Mouse (Mus musculus) macrophage (primary cell): ENCODE measurements around the gene Foxp1. TPM values are rescaled to one million over a fixed set of nuclear protein-coding genes. Genes with fewer than 3 reads are reported as not detected.
A peak's percentile ranks its signal among the peaks of the same experiment; 100 is the strongest.

ENCODE experiments used
- H3K27ac ChIP-seq: fragments of 350-480 bp; formaldehyde crosslinking; 2 replicates; pipeline ENCODE4 v1.9.0; 2021
- H3K36me3 ChIP-seq: fragments of 350-480 bp; formaldehyde crosslinking; 2 replicates; pipeline ENCODE4 v1.9.0; 2021; ENCODE audit errors: inconsistent target
- H3K4me3 ChIP-seq: fragments of 350-480 bp; formaldehyde crosslinking; 2 replicates; pipeline ENCODE4 v1.9.0; 2021; ENCODE audit errors: inconsistent target
- H3K79me2 ChIP-seq: fragments of 350-480 bp; formaldehyde crosslinking; 2 replicates; pipeline ENCODE4 v1.9.0; 2021; ENCODE audit errors: inconsistent target
- WGBS: methylation state at CpG from one replicate; pipeline ENCODE4 v1.1.7; 2026; ENCODE audit warnings: inconsistent platforms; ENCODE audit not compliant: missing documents; 5-methylcytosine and 5-hydroxymethylcytosine counted together
- polyA plus RNA-seq: library from polyadenylated mRNA; stranded (reverse); fragments of 250-400 nt; gene quantifications from 3 replicates; pipeline ENCODE4 v1.2.4, GENCODE M21; 2018; ENCODE audit warnings: inconsistent platforms

The Foxp1 gene
- polyA plus RNA-seq, 1 experiment from 2014 or later, result 38.9 TPM

DNA sequence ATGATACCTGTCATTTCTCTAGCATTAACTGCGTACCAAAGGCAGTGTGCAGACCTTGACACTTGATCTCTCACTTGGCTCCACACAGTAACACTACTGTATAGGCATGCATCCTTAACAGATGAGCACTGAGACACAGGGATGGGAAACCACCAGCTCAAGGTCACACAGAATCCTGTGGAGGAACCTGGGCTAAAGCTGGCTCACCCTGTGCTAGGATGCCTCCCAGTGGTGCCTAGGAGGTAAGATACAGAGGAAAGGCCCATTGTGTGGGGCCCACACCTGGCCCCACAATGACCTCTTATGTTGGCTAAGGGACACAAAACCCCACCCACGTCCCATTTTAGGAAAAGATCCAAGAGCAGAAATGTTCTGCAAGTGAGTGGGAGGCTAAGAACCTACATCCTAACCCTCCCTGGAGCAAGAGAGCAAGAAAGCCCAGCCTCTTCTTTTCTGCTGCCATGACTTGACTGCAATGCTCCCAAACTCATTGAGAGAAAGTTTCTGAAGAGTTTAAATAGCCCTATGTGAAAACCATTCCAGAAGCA, 69.8 kb downstream of the Foxp1 start:
- Histone ChIP-seq H3K36me3 (no peaks in the 10 kb centered on the region), H3K79me2 (no peaks in the 10 kb centered on the region), H3K4me3 (no peak overlapping the region), H3K27ac (no peak overlapping the region)
- WGBS, result 69% methylated on average over 2 of the region's 2 CpGs

DNA sequence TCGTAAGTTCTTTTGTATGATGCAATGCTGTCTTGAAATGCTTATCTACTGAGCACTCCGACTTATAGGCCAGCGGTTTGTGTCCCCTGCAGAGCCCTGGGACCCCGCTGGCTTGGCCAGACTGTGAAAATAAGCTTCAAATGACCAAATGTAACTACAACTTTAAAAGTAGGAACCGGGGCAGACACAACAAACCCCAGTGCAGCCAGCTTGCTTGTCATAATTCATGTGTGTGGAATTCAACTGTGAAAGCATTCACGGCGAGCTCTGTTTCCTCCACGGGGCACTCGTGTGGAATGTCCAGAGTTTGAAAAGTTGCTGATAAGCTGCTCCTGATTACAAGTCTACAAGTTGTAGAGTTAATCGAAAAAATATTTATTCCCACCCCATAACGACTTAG, 71.0 kb downstream of the Foxp1 start:
- H3K4me3 ChIP-seq, result no peak overlapping the region
- 53% methylated on average over 11 of the region's 11 CpGs for WGBS
- no peak overlapping the region for H3K27ac ChIP-seq
- no peaks in the 10 kb centered on the region for H3K79me2 ChIP-seq
- H3K36me3 ChIP-seq, result no peaks in the 10 kb centered on the region

DNA sequence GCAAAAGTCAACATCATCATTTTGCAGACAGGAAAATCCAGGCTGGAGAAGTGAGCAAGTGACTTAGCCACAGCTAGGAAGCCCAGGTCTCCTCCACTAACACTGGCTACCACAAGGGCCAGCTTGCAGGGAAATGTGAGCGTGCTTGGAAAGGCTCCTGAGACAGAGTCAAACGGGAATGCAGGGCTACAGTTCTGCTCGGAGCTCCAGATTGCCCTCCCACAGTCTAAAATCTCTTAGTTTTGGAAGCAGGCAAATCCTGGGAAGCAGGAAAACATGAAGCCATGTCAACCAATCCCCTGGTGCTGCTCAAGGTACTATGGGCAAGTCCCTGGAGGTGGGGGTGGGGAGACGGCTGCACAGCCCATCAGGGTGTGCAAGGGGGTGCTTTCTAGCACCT, 75.1 kb downstream of the Foxp1 start:
- 93% methylated on average over 4 of the region's 4 CpGs for WGBS
- H3K4me3 ChIP-seq, result no peak overlapping the region
- no peaks in the 10 kb centered on the region for H3K79me2 ChIP-seq
- H3K27ac ChIP-seq, result no peak overlapping the region
- no peaks in the 10 kb centered on the region for H3K36me3 ChIP-seq

DNA sequence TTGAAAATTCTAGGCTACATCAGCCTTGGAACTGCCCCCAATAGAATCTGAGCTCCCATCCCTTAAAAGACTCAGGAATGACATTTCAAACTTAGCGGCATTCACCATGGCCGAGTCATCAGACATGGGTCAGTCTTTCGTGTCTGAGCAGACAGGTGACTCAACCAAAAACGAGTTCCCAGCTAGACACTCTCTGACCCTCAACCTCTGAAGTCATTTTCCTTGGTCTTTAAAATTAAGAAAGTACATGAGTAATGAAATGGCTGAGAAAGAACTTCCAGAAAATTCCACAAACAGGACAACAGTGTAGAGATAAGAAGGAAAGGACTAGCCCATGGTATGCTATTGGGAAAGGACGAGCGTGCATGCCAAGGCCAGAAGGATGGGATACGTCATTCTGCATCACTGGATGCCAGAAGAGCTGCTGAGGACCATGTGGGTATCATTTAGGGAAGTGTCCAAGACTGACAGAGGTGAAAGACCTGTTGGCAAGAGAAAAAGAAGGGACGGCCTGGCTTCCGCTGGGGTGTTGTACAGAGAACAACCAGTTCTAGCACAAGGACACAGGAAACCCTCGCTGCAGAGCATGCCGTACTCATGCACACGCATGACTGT, 75.6 kb downstream of the Foxp1 start:
- no peaks in the 10 kb centered on the region for H3K36me3 ChIP-seq
- no peaks in the 10 kb centered on the region for H3K79me2 ChIP-seq
- WGBS, result 91% methylated on average over 12 of the region's 12 CpGs
- no peak overlapping the region for H3K27ac ChIP-seq
- H3K4me3 ChIP-seq, result no peak overlapping the region

DNA sequence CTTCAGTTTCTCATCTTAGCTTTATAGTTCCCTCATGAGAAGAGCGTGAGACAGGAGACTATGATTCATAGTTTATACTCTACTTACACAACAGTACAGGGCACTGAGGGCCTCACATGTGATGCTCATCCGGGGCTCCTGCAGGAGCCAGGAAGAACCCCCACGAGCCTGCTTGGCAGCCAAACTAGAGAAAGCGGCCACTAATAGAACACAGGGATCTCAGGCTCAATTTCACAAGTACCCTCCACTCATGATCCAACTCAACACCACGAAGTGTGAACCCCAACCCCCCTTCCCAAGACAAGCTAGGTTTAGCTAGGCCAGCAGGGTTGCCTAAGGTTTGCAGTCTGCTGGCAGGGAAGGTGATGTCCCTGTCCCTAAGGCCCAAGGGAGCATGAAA, 79.1 kb downstream of the Foxp1 start:
- Histone ChIP-seq H3K4me3 (no peak overlapping the region), H3K36me3 (no peaks in the 10 kb centered on the region), H3K79me2 (peaks cover 7% of the 10 kb centered on the region; the same call in 1 of the 2 replicates), H3K27ac (peak overlapping the region; percentile 65)
- 34% methylated on average over 5 of the region's 5 CpGs for WGBS

DNA sequence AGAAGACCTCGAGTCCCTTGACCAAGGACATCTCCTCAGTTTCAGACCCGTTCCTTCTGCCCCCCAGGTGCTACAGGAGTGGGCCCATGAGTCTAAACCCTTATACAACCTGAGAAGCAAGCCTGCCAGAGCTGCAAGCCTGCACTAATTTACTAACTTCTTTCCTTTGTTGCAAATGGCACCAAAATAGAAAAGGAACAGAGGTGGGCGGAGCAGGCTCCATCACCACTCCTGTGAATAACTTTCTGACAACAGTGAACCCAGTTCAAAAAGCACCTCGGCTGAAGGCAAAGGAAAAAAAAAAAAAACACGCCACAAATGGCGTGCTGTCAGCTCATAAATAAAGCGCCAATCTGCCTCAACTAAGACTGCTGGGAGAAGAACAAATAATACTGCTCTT, 81.4 kb downstream of the Foxp1 start:
- Histone ChIP-seq H3K36me3 (no peaks in the 10 kb centered on the region), H3K79me2 (peaks cover 7% of the 10 kb centered on the region; the same call in 1 of the 2 replicates), H3K4me3 (no peak overlapping the region), H3K27ac (no peak overlapping the region)
- 71% methylated on average over 7 of the region's 7 CpGs for WGBS

DNA sequence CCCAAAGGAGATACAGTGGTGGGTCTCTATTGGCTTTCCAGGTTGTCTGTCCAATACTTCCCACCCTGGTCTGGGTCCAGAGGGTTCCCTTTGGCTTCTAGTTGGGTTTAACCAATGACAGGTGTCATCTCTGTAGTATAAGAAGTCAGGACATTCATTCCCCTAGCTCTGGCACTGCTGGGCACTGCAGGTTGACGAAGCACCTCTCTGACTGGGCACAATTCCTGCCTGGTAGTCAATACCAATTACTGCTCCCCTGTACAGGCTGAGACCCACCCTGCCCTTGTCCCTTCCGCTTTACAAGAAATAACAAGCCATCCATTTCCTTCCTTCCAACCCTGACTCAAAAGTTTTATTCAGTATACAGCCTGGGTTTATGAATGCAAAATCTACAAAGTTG, 81.9 kb downstream of the Foxp1 start:
- Histone ChIP-seq H3K4me3 (no peak overlapping the region), H3K36me3 (no peaks in the 10 kb centered on the region), H3K79me2 (peaks cover 7% of the 10 kb centered on the region; the same call in 1 of the 2 replicates), H3K27ac (peak overlapping the region; percentile 92)
- WGBS, result 77% methylated on average over 2 of the region's 2 CpGs

DNA sequence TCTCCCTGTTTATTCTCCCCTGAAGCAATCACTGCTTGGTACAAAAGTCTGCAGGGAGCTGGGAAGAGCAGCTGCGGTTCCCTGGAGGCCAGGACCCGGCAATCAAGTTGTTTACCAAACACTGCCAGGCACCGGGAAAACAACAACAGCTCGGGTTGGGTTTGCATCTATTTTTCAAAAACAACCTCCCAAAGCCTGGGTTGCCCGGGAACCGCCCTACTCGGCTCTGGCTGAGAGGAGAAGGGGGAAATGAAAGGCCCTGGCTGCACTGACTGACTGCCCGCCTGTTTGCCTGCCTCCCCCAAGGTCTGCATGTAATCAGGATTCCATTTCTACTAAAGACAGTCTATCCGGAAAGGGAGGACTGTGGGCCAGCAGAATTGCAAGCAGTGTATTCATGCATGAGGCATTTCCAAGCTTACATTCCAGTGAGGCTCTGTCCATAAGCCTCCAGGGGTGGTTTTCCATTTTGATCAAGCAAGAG, 82.6 kb downstream of the Foxp1 start:
- Histone ChIP-seq H3K27ac (peak overlapping the region; percentile 92), H3K79me2 (peaks cover 7% of the 10 kb centered on the region; the same call in 1 of the 2 replicates), H3K36me3 (no peaks in the 10 kb centered on the region), H3K4me3 (no peak overlapping the region)
- 28% methylated on average over 9 of the region's 9 CpGs for WGBS

DNA sequence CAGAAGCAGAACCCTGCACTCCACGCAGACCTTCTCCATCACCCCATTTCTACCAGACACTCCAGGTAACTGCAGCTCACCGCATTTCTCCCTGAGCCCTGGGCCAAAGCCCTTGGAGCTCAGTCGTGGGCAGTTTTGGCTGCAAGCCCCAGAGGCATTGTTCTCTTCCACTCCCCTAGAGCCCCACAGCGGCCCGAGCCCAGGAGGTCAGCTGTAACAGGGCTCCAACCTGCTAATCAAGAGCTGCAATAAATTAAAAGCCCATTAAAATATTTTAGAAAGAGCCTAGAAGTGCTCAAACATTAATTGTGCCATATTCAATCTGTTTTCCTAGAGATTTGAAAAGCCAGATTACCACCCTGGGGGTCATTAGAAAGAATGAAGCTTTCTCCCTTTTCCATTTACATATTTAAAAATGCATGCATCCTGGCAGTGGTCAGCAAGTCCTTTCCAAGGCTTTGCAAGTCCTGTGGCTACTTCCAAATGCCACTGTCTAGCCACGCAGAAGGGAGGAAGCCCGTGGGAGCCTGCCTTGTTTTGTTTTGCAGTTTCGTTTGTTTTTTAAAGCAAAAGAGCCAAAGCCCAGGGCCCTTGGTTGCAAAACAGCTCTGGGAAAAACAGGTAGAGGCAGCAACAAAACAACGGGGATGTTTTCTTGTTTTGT, 83.2 kb downstream of the Foxp1 start:
- Histone ChIP-seq H3K79me2 (peaks cover 7% of the 10 kb centered on the region; the same call in 1 of the 2 replicates), H3K36me3 (no peaks in the 10 kb centered on the region), H3K27ac (peak overlapping the region; percentile 92), H3K4me3 (no peak overlapping the region)
- 62% methylated on average over 9 of the region's 9 CpGs for WGBS

DNA sequence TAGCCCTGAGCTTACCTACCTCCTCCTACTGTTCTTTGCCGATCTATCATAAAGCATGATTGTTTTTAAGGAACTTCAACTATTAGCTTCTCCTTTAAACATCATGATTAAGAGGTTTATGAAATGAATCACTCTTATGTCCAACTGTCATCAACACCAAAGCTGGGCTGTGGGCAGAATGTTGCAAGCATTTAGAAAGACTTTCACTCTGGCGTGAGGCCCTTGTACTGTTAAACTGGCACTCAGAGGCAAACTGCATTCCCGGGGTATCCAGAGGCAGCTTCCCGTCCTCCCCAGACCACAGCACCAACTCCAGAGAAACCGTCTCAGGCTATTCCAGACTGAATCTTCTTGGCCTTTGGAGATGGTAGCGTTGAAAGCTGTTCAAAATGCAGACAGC, 86.2 kb downstream of the Foxp1 start:
- H3K79me2 ChIP-seq, result peaks cover 22% of the 10 kb centered on the region; the same call in 1 of the 2 replicates
- no peaks in the 10 kb centered on the region for H3K36me3 ChIP-seq
- H3K27ac ChIP-seq, result peak overlapping the region; percentile 92
- H3K4me3 ChIP-seq, result no peak overlapping the region
- 13% methylated on average over 6 of the region's 6 CpGs for WGBS

DNA sequence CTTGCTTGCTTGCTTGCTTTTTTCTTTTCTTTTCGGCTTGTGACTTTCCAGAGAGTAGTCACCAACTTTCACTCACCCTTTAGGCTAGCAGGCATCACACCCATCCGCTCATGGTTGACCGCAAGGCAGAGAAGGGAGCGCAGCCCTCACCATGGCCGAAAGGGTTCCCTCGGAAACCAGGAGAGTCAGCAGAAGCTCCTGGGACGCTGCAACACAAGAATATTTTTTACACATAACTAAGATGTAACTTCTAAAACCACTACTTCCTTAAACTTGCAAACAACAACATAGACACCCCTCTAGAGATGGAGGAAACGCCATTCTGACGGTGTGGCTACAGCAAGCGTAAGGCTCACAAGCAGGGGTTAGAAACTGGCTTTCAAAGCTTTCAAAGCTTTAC, 87.4 kb downstream of the Foxp1 start:
- H3K36me3 ChIP-seq, result no peaks in the 10 kb centered on the region
- no peak overlapping the region for H3K4me3 ChIP-seq
- H3K79me2 ChIP-seq, result peaks cover 22% of the 10 kb centered on the region; the same call in 1 of the 2 replicates
- peak overlapping the region; percentile 92 for H3K27ac ChIP-seq
- 9% methylated on average over 10 of the region's 10 CpGs for WGBS

DNA sequence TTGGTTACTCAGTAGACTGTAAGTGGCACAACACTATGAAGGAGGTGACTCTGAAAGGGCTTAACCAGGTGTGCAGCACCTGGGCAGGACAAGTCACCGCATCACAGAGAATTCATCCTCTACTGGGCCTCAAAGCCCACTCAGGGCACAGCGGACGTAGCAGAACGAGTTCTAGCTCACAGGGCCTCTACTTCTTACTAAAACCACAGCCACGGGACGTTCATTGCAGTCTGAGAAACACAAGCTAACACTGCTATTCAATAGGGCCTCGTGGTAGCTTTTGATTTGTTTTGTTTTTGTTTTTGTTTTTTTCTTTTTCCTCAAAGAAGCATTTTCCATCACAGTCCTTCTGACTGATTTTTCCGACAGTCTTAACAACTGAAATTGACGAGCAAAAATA, 89.5 kb downstream of the Foxp1 start:
- H3K27ac ChIP-seq, result no peak overlapping the region

DNA sequence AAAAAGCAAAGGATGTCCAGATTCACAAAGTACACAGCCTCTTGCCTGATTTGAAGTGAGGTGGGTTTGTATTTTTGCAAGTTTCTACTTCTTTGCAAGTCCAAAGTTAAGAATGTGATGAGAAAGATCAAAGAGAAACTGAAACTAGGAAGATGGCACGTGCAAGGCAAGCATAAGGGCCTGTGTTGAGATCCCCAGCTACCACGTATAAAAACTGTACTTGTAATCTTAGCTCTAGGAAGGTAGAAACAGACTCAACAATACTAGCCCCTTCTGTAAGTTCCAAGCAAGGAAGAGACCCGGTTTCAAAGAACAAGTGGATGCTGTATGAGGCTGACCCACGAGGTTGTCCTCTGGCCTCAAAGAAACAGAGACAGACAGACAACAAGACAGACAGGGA, 90.6 kb downstream of the Foxp1 start:
- Histone ChIP-seq H3K36me3 (no peaks in the 10 kb centered on the region), H3K79me2 (0 out of 2 replicates have a peak, but pooled peaks cover 15% of the 10 kb centered on the region), H3K4me3 (no peak overlapping the region), H3K27ac (peak overlapping the region; percentile 34; the same call in 1 of the 2 replicates)
- 54% methylated on average over 4 of the region's 4 CpGs for WGBS

More for the DNA sequence above, 89.5 kb downstream of the Foxp1 start:
- Histone ChIP-seq H3K79me2 (0 out of 2 replicates have a peak, but pooled peaks cover 15% of the 10 kb centered on the region), H3K4me3 (no peak overlapping the region), H3K36me3 (no peaks in the 10 kb centered on the region)
- 96% methylated on average over 9 of the region's 9 CpGs for WGBS

DNA sequence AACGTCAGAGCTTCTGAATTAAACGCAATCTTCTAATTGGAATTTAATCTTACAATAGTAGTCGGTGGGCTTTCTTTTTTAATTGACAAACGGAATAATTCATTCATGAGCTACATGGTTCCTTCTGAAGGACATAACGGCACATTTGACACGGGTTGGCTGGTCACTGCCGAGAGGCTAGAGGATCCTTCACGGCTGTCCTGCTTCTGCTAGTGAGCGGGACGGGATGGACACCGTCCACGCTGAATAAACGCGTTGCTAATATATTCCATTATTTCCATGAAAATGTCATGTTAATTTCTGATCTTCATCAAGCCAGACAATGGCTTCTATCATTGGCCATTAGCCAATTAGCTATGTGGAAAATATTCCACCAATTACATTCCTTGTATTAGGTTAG, 92.0 kb downstream of the Foxp1 start:
- H3K27ac ChIP-seq, result no peak overlapping the region
- WGBS, result 96% methylated on average over 14 of the region's 14 CpGs
- no peak overlapping the region for H3K4me3 ChIP-seq
- peaks cover 15% of the 10 kb centered on the region; the same call in 1 of the 2 replicates for H3K79me2 ChIP-seq
- H3K36me3 ChIP-seq, result no peaks in the 10 kb centered on the region
